Mouse (Mus musculus) heart, adult 2 months (tissue): Measurements from ENCODE around the gene Gas6. TPM values are rescaled to one million over a fixed set of nuclear protein-coding genes. Genes with fewer than 3 reads are reported as not detected.

Experiments used
- DNase-seq, 2 experiments: peaks; one replicate each; pipeline ENCODE4 v3.0.0; 2021
- H3K27ac ChIP-seq: fragments of 200-600 bp; 2 replicates; pipeline ENCODE4 v1.8.1; 2022
- H3K27me3 ChIP-seq: fragments of 200-500 bp; 2 replicates; pipeline ENCODE4 v1.6.1; 2012; ENCODE audit warnings: mild to moderate bottlenecking, low read length, inconsistent platforms, mixed read lengths; ENCODE audit not compliant: control insufficient read depth, insufficient read depth
- H3K36me3 ChIP-seq: fragments of 200-500 bp; 2 replicates; pipeline ENCODE4 v1.6.1; 2012; ENCODE audit warnings: low read length, inconsistent platforms; ENCODE audit not compliant: control insufficient read depth, insufficient read depth
- H3K4me1 ChIP-seq: fragments of 200-500 bp; 2 replicates; pipeline ENCODE4 v1.6.1; 2011; ENCODE audit warnings: low read length; ENCODE audit not compliant: control insufficient read depth, insufficient read depth
- H3K4me3 ChIP-seq: fragments of 200-600 bp; 2 replicates; pipeline ENCODE4 v1.8.1; 2022
- H3K79me2 ChIP-seq: fragments of 200-500 bp; replicated peaks from 2 replicates; pipeline ENCODE4 v1.6.1; 2012; ENCODE audit warnings: mild to moderate bottlenecking, inconsistent platforms, low read length, moderate library complexity, mixed read lengths; ENCODE audit not compliant: control insufficient read depth, insufficient read depth
- H3K9ac ChIP-seq: fragments of 200-500 bp; 2 replicates; pipeline ENCODE4 v1.6.1; 2012; ENCODE audit warnings: low read depth, mild to moderate bottlenecking, control low read depth, inconsistent platforms, low read length, mixed read lengths
- CTCF ChIP-seq: fragments of 200-600 bp; IDR thresholded peaks from 2 replicates; pipeline ENCODE4 v1.8.1; 2022; ENCODE audit warnings: antibody characterized with exemption, mild to moderate bottlenecking, moderate library complexity
- EP300 ChIP-seq: fragments of 200-500 bp; IDR thresholded peaks from 2 replicates; pipeline ENCODE4 v1.6.1; 2011; ENCODE audit warnings: low read depth, low read length, control low read depth; ENCODE audit not compliant: insufficient read depth
- POLR2A ChIP-seq: fragments of 200-500 bp; IDR thresholded peaks from 2 replicates; pipeline ENCODE4 v1.6.1; 2011; ENCODE audit warnings: mild to moderate bottlenecking, low read depth, low read length, control low read depth; ENCODE audit not compliant: insufficient read depth
- WGBS: fragments of 180-500 bp; shearing (Covaris S2); methylation state at CpG from one replicate; pipeline ENCODE4 v1.1.7; 2018; 5-methylcytosine and 5-hydroxymethylcytosine counted together
- intact Hi-C: fragments of 180-260 bp; cut with DNase I; formaldehyde crosslinking; loops from one replicate; pipeline ENCODE4 v1.15.1; 2025
- polyA plus RNA-seq: library from polyadenylated mRNA; depleted of rRNA; stranded (reverse); fragments of >200 nt; gene quantifications from 2 replicates; pipeline ENCODE4 v1.2.3, GENCODE M21; 2012; rRNA removed
- total RNA-seq, 2 experiments: library from RNA; stranded (reverse); gene quantifications; 2 replicates each; pipeline ENCODE4 v1.2.3; 2021

Gene Gas6
- total and polyA plus RNA-seq, 3 experiments: 114 to 133 (median 129) TPM

- Histone ChIP-seq H3K27ac (peak overlapping the region; percentile 96), H3K36me3 (no peaks in the 10 kb centered on the region)
These were observed 66.9 kb downstream of the Gas6 start for GRCm38 (mm10) chr8:13427351-13427750.

GRCm38 (mm10) chr8:13420970-13421369 lies 73.3 kb downstream of the Gas6 start:
- no peaks in the 10 kb centered on the region for H3K4me1 ChIP-seq
- no peak overlapping the region for H3K4me3 ChIP-seq
- WGBS: 86% methylated on average over 6 of the region's 6 CpGs
- TF ChIP-seq CTCF (no peak), EP300 (no peak), POLR2A (no peak)
- H3K27ac ChIP-seq: no peak overlapping the region
- H3K79me2 ChIP-seq: no peaks in the 10 kb centered on the region
- H3K36me3 ChIP-seq: no peaks in the 10 kb centered on the region
- no peaks in the 10 kb centered on the region for H3K27me3 ChIP-seq
- H3K9ac ChIP-seq: no peak overlapping the region
- no peak for DNase-seq
- intact Hi-C loops: no loop called here

More at GRCm38 (mm10) chr8:13427351-13427750, 66.9 kb downstream of the Gas6 start:
- peaks cover 19% of the 10 kb centered on the region for H3K4me1 ChIP-seq
- WGBS: 41% methylated on average over 6 of the region's 6 CpGs
- DNase-seq: peak in 1 of 2 experiments; percentile 39
- H3K79me2 ChIP-seq: no peaks in the 10 kb centered on the region
- H3K27me3 ChIP-seq: no peaks in the 10 kb centered on the region
- H3K4me3 ChIP-seq: peak overlapping the region; percentile 30
- H3K9ac ChIP-seq: peak overlapping the region; percentile 25; the same call in 1 of the 2 replicates
- TF ChIP-seq POLR2A (peak; percentile 61; the same call in 1 of the 2 replicates), CTCF (no peak)
- intact Hi-C loops: loop anchor here (5.0 kb wide), 1 partner anchor 65 kb away; the partner anchor contains the start of gene Gas6

GRCm38 (mm10) chr8:13419111-13419639 lies 75.1 kb downstream of the Gas6 start:
- TF ChIP-seq EP300: no peak
- no peak for TF ChIP-seq CTCF
- no peak for TF ChIP-seq POLR2A
- Histone ChIP-seq H3K4me1 (no peaks in the 10 kb centered on the region), H3K4me3 (no peak overlapping the region), H3K27ac (no peak overlapping the region), H3K79me2 (no peaks in the 10 kb centered on the region), H3K36me3 (no peaks in the 10 kb centered on the region), H3K9ac (no peak overlapping the region), H3K27me3 (no peaks in the 10 kb centered on the region)
- DNase-seq: no peak
- 62% methylated on average over 2 of the region's 2 CpGs for WGBS
- intact Hi-C loops: no loop called here

GRCm38 (mm10) chr8:13415879-13416278 lies 78.4 kb downstream of the Gas6 start:
- no peaks in the 10 kb centered on the region for H3K79me2 ChIP-seq
- H3K27ac ChIP-seq: no peak overlapping the region
- no peaks in the 10 kb centered on the region for H3K4me1 ChIP-seq
- TF ChIP-seq EP300: no peak
- no peak for TF ChIP-seq CTCF
- no peak for TF ChIP-seq POLR2A
- WGBS: 56% methylated on average over 10 of the region's 10 CpGs
- H3K27me3 ChIP-seq: no peaks in the 10 kb centered on the region
- no peaks in the 10 kb centered on the region for H3K36me3 ChIP-seq
- no peak overlapping the region for H3K9ac ChIP-seq
- intact Hi-C loops: no loop called here
- DNase-seq: peak in 1 of 2 experiments; percentile 37
- no peak overlapping the region for H3K4me3 ChIP-seq

Other genes starting within 250 kb of the Gas6 start
- 100 to 1,000 TPM; 587 to 599 TPM for gene Adprhl1, start 240.3 kb downstream of the Gas6 start, total RNA-seq
- 371 and 464 TPM in 2 replicates for gene Adprhl1, start 240.3 kb downstream of the Gas6 start, polyA plus RNA-seq
- 10 to 100 TPM; 63.1 to 64.6 TPM for gene Dcun1d2, start 206.4 kb downstream of the Gas6 start, total RNA-seq
- 52.1 and 74.2 TPM in 2 replicates for gene Dcun1d2, start 206.4 kb downstream of the Gas6 start, polyA plus RNA-seq
- 10 to 100 TPM; 24.4 to 29.4 TPM for gene Tmco3, start 206.3 kb downstream of the Gas6 start, total RNA-seq
- 29.1 and 30.0 TPM in 2 replicates for gene Tmco3, start 206.3 kb downstream of the Gas6 start, polyA plus RNA-seq
- 10 to 100 TPM; 35.1 to 41.7 TPM for gene Tfdp1, start 155.7 kb downstream of the Gas6 start, total RNA-seq
- gene Tfdp1, start 155.7 kb downstream of the Gas6 start, polyA plus RNA-seq: 19.3 and 40.8 TPM in 2 replicates
- gene Atp4b, start 97.7 kb downstream of the Gas6 start, total RNA-seq: not detected
- gene Atp4b, start 97.7 kb downstream of the Gas6 start, polyA plus RNA-seq: 0.23 and 0.33 TPM in 2 replicates
- under 1 TPM; 0.05 TPM for gene Grk1, start 89.4 kb downstream of the Gas6 start, total RNA-seq
- gene Grk1, start 89.4 kb downstream of the Gas6 start, polyA plus RNA-seq: not detected in 2 replicates
- gene Tmem255b, start 59.3 kb downstream of the Gas6 start, total RNA-seq: 1 to 10 TPM; 4.8 to 8.0 TPM
- 10.2 and 17.0 TPM in 2 replicates for gene Tmem255b, start 59.3 kb downstream of the Gas6 start, polyA plus RNA-seq
- not detected for gene 1700029H14Rik, start 68.0 kb upstream of the Gas6 start, total RNA-seq
- 0.32 and 0.45 TPM in 2 replicates for gene 1700029H14Rik, start 68.0 kb upstream of the Gas6 start, polyA plus RNA-seq
- gene Rasa3, start 183.1 kb upstream of the Gas6 start, total RNA-seq: 10 to 100 TPM; 14.6 to 16.9 TPM
- 16.5 and 16.8 TPM in 2 replicates for gene Rasa3, start 183.1 kb upstream of the Gas6 start, polyA plus RNA-seq
- under 1 TPM in 1 of 2 experiments, not detected in 1; 0.52 TPM for gene Cfap97d2, start 211.4 kb upstream of the Gas6 start, total RNA-seq
- gene Cfap97d2, start 211.4 kb upstream of the Gas6 start, polyA plus RNA-seq: 0.49 TPM in 1 of 2 replicates, not detected in the other